In genomic region chr7:37144303-37144702, GRCm38 (mm10) we compare ENCODE assay signal across 15 mouse cellular contexts.
"Had no signal": no experiment of that assay in that cellular context is flagged by ENCODE, and none has a peak within 500 bp of the region (broad histone marks: within the 10 kb centered on the region; RNA-seq: fewer than 3 reads in every experiment).

No protein-coding gene starts in this region.

- H3K4me1 ChIP-seq: lung, embryonic 15.5 days; megakaryocyte, embryonic 14.5 days had no signal

- H3K9ac ChIP-seq: liver, embryonic 14.5 days; lung, embryonic 15.5 days; midbrain, embryonic 12.5 days had no signal

- H3K9me3 ChIP-seq: lung, embryonic 15.5 days; midbrain, embryonic 12.5 days had no signal

- H3K4me2 ChIP-seq: liver, embryonic 11.5 days; lung, embryonic 15.5 days; midbrain, embryonic 12.5 days had no signal

- H3K27ac ChIP-seq: kidney, postnatal 0 days; layer of hippocampus, adult 2 months; liver, embryonic 14.5 days; lung, embryonic 15.5 days; midbrain, embryonic 12.5 days had no signal

- H3K36me3 ChIP-seq: lung, embryonic 15.5 days; midbrain, embryonic 12.5 days had no signal

- H3K27me3 ChIP-seq: lung, embryonic 15.5 days; megakaryocyte, embryonic 14.5 days; midbrain, embryonic 12.5 days had no signal

- DNase-seq: kidney, adult 2 months; kidney, postnatal 25 days; layer of hippocampus, adult 9-11 months; lung, adult 18-20 months; lung, postnatal 10 days; lung, postnatal 36 days; thymus, adult 18-20 months; thymus, postnatal 36 days had no signal

- H3K4me3 ChIP-seq: layer of hippocampus, adult 2 months; lung, embryonic 15.5 days; megakaryocyte, embryonic 14.5 days; midbrain, embryonic 12.5 days had no signal
